Mouse (Mus musculus) heart, postnatal 36 days (tissue): ENCODE measurements at regions not wholly inside any gene's neighbourhood (a gene's known extent, or its start where the extent isn't known, plus 50 kb on each side); places are given as distances from the start of the nearest gene placed in this dataset.

ENCODE experiments used
- DNase-seq, 2 experiments: peaks; one replicate each; pipeline ENCODE4 v3.0.0; 2021 to 2022
- intact Hi-C: fragments of 180-260 bp; cut with DNase I; formaldehyde crosslinking; loops from one replicate; pipeline ENCODE4 v1.15.1; 2025

- DNase-seq, result no peak
- intact Hi-C loops, result no loop called here
These were observed 140.9 kb downstream of the Nrip1 start for GRCm38 (mm10) chr16:76232680-76233079.

GRCm38 (mm10) chr16:76232174-76232573 lies 141.5 kb downstream of the Nrip1 start:
- intact Hi-C loops, result no loop called here
- DNase-seq, result no peak

- no peak for DNase-seq
- intact Hi-C loops, result no loop called here
These were observed 142.9 kb downstream of the Nrip1 start for GRCm38 (mm10) chr16:76230516-76231302.

GRCm38 (mm10) chr16:76228451-76228850 lies 145.2 kb downstream of the Nrip1 start:
- DNase-seq, result no peak
- intact Hi-C loops, result no loop called here

GRCm38 (mm10) chr16:76226446-76226845 lies 147.2 kb downstream of the Nrip1 start:
- intact Hi-C loops, result loop anchor here (2.0 kb wide), 1 partner anchor 140 kb away; no protein-coding TSS in a partner anchor
- DNase-seq, result peak; percentile 18 to 27

- intact Hi-C loops, result loop anchor here (2.0 kb wide), 1 partner anchor 141 kb away; no protein-coding TSS in a partner anchor
- DNase-seq, result no peak
These were observed 147.9 kb downstream of the Nrip1 start for GRCm38 (mm10) chr16:76225587-76226226.

GRCm38 (mm10) chr16:76224901-76225586 lies 148.6 kb downstream of the Nrip1 start:
- intact Hi-C loops, result no loop called here
- DNase-seq, result no peak

GRCm38 (mm10) chr16:76223716-76224115 lies 149.9 kb downstream of the Nrip1 start:
- intact Hi-C loops, result no loop called here
- DNase-seq, result no peak

- no peak for DNase-seq
These were observed 150.7 kb downstream of the Nrip1 start for GRCm38 (mm10) chr16:76222960-76223359.

GRCm38 (mm10) chr16:76220466-76220865 lies 153.2 kb downstream of the Nrip1 start:
- intact Hi-C loops, result no loop called here
- DNase-seq, result no peak

More at GRCm38 (mm10) chr16:76222960-76223359, 150.7 kb downstream of the Nrip1 start:
- intact Hi-C loops, result no loop called here

- DNase-seq, result no peak
- intact Hi-C loops, result no loop called here
These were observed 154.4 kb downstream of the Nrip1 start for GRCm38 (mm10) chr16:76219233-76219632.

GRCm38 (mm10) chr16:76218310-76219170 lies 155.1 kb downstream of the Nrip1 start:
- intact Hi-C loops, result no loop called here
- no peak for DNase-seq

GRCm38 (mm10) chr16:76216184-76216583 lies 157.4 kb downstream of the Nrip1 start:
- peak in 1 of 2 experiments; percentile 19 for DNase-seq
- intact Hi-C loops, result no loop called here

- intact Hi-C loops, result no loop called here
- no peak for DNase-seq
These were observed 158.1 kb downstream of the Nrip1 start for GRCm38 (mm10) chr16:76215558-76215957.

- intact Hi-C loops, result loop anchor here (2.0 to 10.0 kb wide), 5 partner anchors 171 to 693 kb away; partner anchors contain the start of gene Nrip1
- peak; percentile 29 to 40 for DNase-seq
These were observed 171.7 kb downstream of the Nrip1 start for GRCm38 (mm10) chr16:76201773-76202571.

GRCm38 (mm10) chr16:76200801-76201728 lies 172.6 kb downstream of the Nrip1 start:
- intact Hi-C loops, result loop anchor here (10.0 kb wide), 4 partner anchors 426 to 694 kb away; no protein-coding TSS in a partner anchor
- DNase-seq, result no peak

- intact Hi-C loops, result loop anchor here (10.0 kb wide), 4 partner anchors 425 to 695 kb away; no protein-coding TSS in a partner anchor
- DNase-seq, result peak in 1 of 2 experiments; percentile 25
These were observed 173.4 kb downstream of the Nrip1 start for GRCm38 (mm10) chr16:76200268-76200667.

GRCm38 (mm10) chr16:76199006-76199405 lies 174.6 kb downstream of the Nrip1 start:
- no peak for DNase-seq
- intact Hi-C loops, result no loop called here
